Mouse (Mus musculus): Measurements from ENCODE around the gene Zbtb39.
"Not testable (repeated sequence)": the region's sequence is repeated elsewhere in the genome, so short reads cannot be mapped to it uniquely, and the experiment has no call there.

Gene Zbtb39

DNA sequence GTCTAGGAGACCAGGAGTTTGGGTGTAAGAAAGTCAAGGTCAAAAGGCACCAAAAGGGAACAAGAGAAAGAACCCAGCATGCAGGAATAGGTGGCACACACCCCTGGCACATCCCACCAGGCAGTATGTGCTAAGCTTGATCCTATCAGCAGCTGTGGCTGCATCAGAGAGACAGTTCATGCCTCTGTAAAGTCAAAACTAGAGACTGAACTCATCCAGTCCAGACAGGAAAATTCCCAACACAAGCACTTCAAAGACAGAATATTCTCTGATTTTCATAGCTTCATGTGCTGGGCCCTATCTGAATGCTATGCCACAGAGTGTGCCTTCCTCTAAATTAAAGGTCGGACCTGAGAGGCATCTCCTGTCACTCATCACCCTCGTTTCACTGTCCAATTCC lies 1.8 kb upstream of the Zbtb39 start:
- DNase-seq (ENCODE audit: low spot score), result no peak

DNA sequence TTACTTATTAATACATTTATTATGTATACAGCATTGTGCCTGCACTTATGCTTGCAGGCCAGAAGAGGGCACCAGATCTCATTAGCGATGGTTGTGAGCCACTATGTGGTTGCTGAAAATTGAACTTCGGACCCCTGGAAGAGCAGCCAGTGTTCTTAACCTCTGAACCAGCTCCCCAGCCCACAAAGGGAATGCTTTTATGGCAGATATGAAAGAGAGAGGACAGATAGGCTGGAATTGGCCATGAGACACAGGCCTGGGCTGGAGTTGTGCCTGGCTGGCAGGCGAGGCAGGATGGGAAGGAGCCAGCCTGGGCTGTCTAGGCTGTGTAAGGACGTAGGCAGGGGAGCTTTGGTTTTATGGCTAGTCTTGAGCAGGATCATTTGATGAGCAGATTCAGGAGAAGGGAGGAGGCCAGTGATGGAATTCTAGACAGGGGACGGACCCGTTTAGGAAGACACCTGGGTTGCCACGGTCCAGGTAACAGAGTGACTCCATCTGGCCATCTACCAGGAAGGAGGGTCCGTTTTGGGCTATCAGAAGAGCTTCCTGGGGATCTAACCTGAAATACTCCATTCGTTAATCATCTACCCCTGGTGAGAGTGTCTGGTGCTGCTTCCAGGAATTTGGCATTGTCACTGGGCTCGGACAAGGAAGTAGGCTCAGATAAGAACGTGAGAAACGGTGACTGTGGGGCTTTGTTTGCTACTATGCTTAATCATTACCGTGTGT lies 1.0 kb upstream of the Zbtb39 start:
- DNase-seq (ENCODE audit: low spot score), result peak; percentile 68

GRCm38 (mm10) chr10:127739661-127740161 lies 373 bp downstream of the Zbtb39 start:
- DNase-seq (ENCODE audit: low spot score), result no peak

GRCm38 (mm10) chr10:127744661-127745060 lies 5.3 kb downstream of the Zbtb39 start:
- DNase-seq (ENCODE audit: low spot score), result no peak

GRCm38 (mm10) chr10:127745886-127746285 lies 6.5 kb downstream of the Zbtb39 start:
- DNase-seq (ENCODE audit: low spot score), result no peak

DNA sequence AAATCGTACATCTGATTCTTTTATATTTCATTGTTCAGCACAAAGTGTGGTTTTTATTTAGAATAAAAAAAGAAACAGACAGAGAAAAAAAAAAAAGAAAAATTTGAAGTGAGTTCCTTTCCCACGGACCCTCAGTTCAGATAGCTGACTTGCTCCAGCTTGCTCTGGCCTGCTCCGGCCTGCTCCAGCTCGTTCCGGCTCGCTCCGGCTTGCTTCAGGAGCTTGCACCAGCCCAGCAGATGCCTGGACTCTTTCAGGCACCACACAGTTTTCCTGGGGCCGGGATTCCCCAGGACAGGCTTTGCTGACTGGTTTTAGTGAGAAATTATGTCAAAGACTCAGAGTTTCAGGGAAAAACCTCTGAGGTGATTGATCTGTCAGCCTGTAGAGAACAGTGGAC lies 7.9 kb downstream of the Zbtb39 start:
- DNase-seq (ENCODE audit: low spot score), result no peak

DNA sequence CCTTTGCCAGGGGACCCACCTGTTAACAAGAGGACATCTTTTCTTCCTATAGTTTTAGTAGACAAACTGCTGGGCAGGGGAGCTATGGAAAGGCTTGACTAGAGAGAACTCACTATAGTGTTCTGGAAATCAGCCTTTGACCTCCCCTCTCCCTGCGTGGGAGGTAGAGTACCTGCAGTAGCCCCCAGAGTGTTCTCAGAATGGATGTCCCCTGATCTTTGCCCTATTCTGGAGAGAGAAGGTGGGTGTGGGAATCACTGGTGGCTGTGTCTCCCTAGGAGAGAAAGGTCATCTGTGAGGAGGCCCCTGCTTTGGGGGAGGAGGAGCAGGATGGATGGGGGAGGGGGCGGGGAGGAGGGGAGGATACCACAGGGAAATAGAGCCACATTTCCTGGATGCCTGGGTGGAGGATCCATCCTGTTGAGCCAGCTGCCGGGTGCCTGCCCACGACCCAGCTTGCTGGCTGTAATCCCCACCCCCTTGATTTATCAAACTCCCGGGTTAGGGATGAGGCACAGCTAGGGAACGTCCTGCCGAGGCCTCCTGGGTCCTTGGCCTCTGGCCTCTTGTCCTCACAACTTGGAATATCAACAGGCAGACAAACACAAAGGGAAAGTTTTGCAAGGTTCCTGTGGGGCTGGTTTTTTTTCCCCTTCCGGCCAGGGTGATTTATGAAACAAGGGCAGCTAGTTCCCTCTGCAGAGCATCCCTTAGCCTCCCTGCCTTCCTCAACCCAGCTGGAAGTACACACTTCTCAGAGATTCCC lies 9.7 kb downstream of the Zbtb39 start:
- DNase-seq (ENCODE audit: low spot score), result no peak

- no peak for DNase-seq (ENCODE audit: low spot score)
Measured at GRCm38 (mm10) chr10:127750136-127750777, 10.9 kb downstream of the Zbtb39 start.

GRCm38 (mm10) chr10:127751548-127751947 lies 12.2 kb downstream of the Zbtb39 start, which contains the start of gene Gpr182:
Gpr182 (minus strand) TSS chr10:127751732.
- no peak for DNase-seq (ENCODE audit: low spot score)

- no peak for DNase-seq (ENCODE audit: low spot score)
Measured at GRCm38 (mm10) chr10:127754566-127755166, 15.3 kb downstream of the Zbtb39 start.

- DNase-seq (ENCODE audit: low spot score), result no peak
Measured at GRCm38 (mm10) chr10:127755246-127755645, 15.9 kb downstream of the Zbtb39 start.

DNA sequence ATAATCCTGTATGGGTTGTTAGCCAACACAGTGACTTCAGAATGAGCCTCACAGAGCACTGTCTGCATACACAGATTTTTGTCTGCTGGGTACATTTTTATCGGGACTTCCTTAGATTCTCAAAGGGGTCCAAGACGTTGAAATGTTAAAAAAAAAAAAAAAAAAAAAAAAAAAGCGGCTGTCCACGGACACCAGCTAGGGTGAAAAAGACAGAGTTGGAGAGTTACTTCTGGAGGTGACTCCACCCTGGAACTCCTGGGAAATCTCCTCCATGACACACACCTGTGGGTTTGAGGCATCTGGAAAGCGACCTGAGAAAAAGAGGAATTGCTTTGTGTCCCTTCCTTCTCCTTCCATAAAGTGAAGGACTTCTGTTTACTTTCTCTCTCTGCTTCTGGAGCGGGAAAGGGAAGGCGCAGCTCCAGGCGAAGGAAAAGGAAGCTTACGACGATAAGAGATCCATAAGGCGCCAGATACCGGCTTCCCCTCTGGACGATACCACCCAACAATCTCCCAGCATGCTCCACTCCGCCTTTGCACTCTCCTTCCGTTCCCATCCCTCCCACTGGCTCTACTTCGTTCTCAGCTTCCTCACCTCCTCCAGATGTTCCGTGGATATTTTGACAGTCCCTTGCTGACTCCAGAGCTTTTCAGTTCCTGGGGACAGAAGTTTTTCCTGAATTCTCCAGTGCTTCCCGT lies 16.6 kb downstream of the Zbtb39 start:
- DNase-seq (ENCODE audit: low spot score), result no peak

DNA sequence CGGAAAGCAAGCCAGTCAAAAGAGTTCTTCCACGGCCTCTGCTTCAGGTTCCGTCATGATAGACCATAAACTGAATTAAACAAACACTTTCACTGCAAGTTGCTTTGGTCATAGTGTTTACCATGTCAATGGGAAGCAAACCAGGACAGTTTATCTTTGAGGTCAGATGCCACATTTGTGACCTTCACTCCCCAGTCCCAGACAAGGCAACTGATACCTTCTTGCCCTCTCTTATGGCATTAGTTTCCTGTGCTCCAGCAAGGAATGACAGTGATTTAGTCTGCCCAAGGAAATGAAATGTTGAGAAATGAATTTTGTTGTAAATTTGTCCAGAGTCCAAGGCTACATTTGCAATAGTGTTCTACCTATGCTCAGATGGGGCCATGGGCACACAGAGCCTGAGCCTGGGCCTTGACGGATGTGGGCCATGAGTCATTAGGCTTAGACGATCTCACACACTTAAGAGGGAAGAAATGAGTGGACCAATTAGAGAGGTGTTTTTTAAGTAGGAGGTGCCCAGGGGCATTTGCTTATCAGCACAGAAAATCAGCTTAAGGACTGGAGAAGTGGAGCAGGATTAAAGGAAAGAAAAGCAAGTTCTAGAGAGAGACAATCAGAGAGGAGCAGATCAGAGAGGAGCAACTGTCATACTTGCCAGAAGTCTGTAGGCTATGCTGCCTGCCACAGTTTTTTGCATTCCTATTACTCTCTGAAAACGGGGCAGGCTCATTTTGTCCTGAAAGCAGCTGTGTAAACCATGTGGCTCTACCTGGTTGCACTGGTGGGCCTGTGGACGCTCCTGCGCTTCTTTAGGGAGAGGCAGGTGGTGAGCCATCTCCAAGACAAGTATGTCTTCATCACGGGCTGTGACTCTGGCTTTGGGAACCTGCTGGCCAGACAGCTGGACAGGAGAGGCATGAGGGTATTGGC lies 20.1 kb downstream of the Zbtb39 start, which contains the start of the genes Rdh1 and Rdh16f1:
TSS of gene Rdh1 (plus strand) at position 541 of the 930 bp plus-strand sequence.
TSS of gene Rdh16f1 (plus strand) at position 607 of the 930 bp plus-strand sequence.
- no peak for DNase-seq (ENCODE audit: low spot score)

- not testable (repeated sequence) for DNase-seq (ENCODE audit: low spot score)
Measured at GRCm38 (mm10) chr10:127762926-127763325, 23.6 kb downstream of the Zbtb39 start.

GRCm38 (mm10) chr10:127763914-127764680 lies 24.8 kb downstream of the Zbtb39 start:
- DNase-seq (ENCODE audit: low spot score), result no peak

DNA sequence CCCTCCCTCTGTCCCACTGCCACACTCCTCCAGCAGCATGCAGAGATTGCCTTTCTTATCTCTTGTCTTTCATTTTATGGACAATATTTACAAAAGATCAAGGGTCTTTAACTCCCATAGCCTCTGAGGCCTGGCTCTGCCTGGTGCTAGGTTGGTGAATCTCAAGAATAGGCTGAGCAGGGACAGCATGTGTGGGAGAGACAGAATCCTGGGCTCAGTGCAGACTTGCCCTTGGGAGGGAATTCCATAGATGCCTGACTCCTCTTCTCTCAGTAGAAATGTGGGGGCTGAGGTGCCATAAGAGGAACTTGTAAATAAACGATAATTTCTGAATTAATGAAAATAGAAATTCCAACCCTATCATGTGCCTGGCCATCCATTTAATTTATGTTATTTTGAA lies 27.2 kb downstream of the Zbtb39 start:
- no peak for DNase-seq (ENCODE audit: low spot score)

DNA sequence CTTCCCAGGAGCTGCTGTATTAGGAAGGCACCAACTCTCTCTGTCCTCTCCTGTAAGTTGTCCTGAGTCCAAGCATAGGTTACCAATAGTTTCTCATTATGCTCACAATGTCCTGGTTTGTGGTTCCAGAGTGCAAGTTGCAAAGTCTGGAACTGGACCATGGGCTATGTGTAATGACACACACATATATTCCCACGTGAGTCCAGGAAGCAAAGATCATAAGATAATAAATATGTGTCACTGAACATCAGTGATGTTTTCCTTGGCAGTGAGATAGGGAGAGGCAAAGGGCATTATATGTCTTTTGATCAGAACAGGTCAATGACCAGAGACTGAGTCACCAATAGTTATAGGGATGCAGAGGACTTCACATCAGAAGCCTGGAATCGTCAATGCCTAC lies 36.7 kb downstream of the Zbtb39 start, which contains the start of gene Rdh9:
TSS of gene Rdh9 (plus strand) at position 376 of the 400 bp plus-strand sequence.
- no peak for DNase-seq (ENCODE audit: low spot score)

GRCm38 (mm10) chr10:127782321-127782720 lies 43.0 kb downstream of the Zbtb39 start:
- not testable (repeated sequence) for DNase-seq (ENCODE audit: low spot score)

DNA sequence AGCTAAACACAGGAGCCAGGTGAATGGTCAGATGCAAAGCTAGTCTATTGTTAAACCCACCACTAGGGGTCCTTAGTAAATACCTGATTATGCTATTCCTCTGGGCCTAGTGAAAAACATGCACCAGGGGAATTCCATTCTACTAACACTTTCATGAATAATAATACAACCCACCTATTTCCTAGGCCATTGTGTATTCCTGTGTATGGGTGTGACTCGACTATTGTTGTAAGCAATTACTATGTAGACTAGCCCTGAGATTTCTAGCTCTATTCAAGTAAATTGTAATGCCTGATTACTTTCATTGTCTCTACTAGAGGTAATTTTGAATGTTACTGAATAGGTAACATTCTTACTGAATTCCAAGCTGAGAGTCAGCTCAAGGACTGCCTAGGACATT lies 46.1 kb downstream of the Zbtb39 start:
- DNase-seq (ENCODE audit: low spot score), result not testable (repeated sequence)

Data from c-Kit-positive CD71-positive TER-119-positive erythroid progenitor cells, embryonic 14.5 days (primary cell).